Mouse (Mus musculus) CH12F3 (cell line): ENCODE results near the gene Itga1.

ENCODE experiments used
- in situ Hi-C: fragments of 300-500 bp; cut with MboI; formaldehyde crosslinking; loops from 2 replicates; pipeline ENCODE4 v1.14.3; 2020; ENCODE audit warnings: low sequenced_read_pairs

Gene Itga1

GRCm38 (mm10) chr13:115101355-115102191 is at the start of gene Itga1, which contains the start of gene Gm49395:
Gene Itga1, minus strand, starts transcription at chr13:115101964.
Gene Gm49395, minus strand, starts transcription at chr13:115101921.
- in situ Hi-C loops = no loop called here

- in situ Hi-C loops = no loop called here
Measured at GRCm38 (mm10) chr13:115150602-115151001, 48.8 kb upstream of the Itga1 start.

GRCm38 (mm10) chr13:115149849-115150248 is 48.1 kb upstream of the Itga1 start:
- in situ Hi-C loops = no loop called here

- in situ Hi-C loops = no loop called here
Measured at GRCm38 (mm10) chr13:115143575-115143974, 41.8 kb upstream of the Itga1 start.

DNA sequence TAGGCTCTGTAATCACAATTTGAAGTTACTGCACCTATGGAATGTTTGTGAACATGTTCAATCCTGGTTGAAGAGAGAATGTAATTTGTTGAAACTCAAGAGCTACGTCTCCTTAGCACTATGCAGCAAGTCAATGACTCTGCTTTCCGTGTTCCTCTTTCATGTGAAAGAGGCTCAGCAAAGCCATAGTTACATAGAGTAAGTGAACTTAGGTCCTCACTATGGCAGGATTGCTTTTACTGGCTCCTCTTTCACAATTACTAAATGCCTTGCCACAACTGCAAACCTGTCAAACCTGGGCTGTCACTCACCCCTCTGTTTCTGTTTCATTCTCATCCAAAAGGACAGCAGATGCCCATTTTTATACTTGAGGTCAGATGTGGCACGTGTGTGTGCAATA is 40.3 kb upstream of the Itga1 start:
- in situ Hi-C loops = no loop called here

DNA sequence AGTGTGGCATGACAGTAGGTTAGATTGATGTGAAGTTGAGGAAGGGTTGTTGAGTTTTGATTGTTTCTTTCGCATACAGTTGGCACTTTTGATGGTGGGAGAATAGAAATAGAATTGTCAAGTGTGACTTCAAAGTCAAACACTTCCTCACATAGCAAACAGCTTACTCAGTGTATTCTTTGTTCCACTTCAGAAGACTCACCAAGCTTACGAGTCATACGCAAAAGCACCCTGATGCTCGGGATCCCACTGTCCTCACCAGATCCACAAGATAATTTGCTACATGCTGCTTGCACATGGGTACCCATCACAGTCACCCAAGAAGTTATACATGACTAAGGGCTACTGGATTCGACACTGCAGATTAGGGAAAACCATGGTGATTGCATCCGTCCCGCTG is 36.7 kb upstream of the Itga1 start:
- in situ Hi-C loops = no loop called here

GRCm38 (mm10) chr13:115136761-115137160 is 35.0 kb upstream of the Itga1 start:
- in situ Hi-C loops = no loop called here

GRCm38 (mm10) chr13:115132435-115132834 is 30.7 kb upstream of the Itga1 start:
- in situ Hi-C loops = no loop called here

DNA sequence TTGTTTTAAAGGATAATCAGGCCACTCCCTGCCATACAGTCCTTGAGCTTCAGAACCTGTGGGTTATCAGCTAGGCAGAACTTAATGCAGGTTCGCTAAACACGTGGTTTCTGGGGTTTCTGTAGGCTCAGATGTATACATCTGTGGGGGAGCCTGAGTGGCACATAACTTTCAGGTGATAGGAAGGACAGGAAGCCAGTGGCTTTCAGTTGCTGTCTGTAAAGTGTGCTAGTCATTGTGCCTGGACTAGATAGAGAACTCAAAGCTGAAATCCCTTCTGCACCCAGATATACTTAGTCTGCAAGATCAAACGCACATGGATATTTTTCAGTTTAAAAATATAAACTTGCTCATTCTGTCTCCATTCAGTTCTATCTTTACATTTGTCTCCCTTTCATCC is 29.6 kb upstream of the Itga1 start:
- in situ Hi-C loops = no loop called here

GRCm38 (mm10) chr13:115130035-115130434 is 28.3 kb upstream of the Itga1 start:
- in situ Hi-C loops = no loop called here

DNA sequence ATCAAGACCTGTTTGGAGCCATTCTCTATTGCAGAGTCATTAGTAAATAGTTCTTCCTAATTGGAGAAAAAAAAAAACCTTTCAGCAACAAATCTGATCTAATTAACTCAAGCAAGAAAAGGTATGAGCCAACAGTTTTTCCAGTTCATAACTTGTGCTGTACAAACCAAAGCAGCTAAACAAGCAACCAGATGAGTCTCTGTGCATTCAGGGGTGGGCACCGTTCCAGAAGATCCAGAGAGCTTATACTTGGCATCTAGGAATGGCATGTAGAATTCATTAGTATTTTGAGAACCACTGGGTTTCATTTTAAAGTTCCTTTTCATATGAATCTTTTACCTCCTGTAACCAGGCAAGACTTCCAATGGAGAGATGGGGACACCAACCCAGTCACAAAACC is 26.1 kb upstream of the Itga1 start:
- in situ Hi-C loops = no loop called here

DNA sequence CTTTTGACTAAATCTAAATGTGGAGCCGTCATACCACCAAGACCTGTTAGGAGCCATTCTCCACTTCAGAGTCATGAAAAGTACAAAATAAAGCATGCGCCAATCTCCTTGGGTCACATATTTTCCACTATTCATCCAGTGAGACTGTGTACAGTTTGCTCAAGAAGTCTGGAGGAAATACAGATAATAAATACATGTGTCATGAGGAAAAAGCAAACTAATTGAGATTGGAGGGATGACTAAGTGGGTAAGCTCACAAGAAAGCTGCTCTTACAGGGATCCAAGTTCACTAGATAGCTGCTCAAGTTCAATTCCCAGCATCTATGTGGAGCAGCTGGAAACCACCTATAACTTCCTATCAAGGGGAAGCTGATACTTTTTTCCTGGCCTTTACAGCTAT is 24.8 kb upstream of the Itga1 start:
- in situ Hi-C loops = no loop called here

DNA sequence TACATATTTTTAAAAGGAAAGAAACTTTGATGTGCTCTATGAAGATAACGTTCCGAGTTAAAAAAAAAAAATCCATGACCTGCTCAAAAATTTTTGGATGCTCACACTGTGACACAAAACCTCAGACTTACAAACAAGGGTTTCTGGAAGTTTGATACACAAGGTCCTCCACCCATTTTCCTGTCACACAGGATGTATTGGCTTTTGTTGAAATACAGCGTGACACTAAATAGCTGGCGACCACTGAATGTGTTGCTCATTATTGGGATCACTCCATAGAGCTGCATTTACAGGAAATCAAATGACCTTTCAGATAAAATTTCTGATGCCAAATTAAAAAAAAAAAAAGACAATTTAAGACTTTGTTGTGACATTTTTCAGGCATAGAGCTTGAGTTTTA is 23.4 kb upstream of the Itga1 start:
- in situ Hi-C loops = no loop called here

- in situ Hi-C loops = no loop called here
Measured at GRCm38 (mm10) chr13:115124521-115124920, 22.8 kb upstream of the Itga1 start.

GRCm38 (mm10) chr13:115118756-115119155 is 17.0 kb upstream of the Itga1 start:
- in situ Hi-C loops = no loop called here

- in situ Hi-C loops = no loop called here
Measured at GRCm38 (mm10) chr13:115118195-115118594, 16.4 kb upstream of the Itga1 start.

GRCm38 (mm10) chr13:115116930-115117621 is 15.3 kb upstream of the Itga1 start:
- in situ Hi-C loops = no loop called here

DNA sequence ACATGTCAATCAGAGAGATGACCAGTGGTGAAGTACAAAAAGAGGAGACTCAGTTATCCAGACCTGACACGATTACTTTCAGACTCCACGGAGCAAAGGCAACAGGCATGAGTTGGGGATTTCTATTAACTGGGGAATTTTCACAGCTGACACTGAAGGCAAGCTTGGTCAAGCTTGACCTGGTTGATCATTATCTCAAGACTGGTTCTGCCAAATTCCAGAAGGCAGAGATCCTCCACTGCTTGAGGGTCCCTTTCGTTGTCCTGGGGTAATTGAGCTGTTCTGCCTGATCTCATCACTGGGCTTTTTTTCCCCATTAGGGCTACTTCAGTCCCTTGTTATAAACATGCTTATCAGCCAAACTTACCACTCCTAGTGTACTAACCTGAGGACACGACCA is 7.9 kb upstream of the Itga1 start:
- in situ Hi-C loops = no loop called here

GRCm38 (mm10) chr13:115107436-115107835 is 5.7 kb upstream of the Itga1 start:
- in situ Hi-C loops = no loop called here

DNA sequence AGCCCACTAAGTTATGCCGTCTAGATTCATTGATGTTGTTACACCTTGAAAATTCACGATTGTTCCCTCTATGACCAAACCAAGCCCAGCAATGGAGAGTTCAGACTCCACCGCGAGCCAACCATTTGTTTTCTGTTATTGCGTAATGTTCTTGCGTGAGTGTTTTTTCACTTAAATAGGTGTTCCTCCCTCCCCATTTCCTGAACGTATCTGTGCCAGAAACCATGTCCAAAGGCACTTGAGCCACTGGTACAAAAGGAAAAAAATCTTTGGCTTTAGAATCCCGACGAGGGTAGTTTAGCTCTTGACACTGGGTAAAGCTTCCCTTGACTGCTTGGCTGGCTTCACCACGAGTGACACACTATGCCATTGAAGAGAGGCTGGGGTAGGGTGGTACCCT is 4.4 kb upstream of the Itga1 start:
- in situ Hi-C loops = no loop called here

DNA sequence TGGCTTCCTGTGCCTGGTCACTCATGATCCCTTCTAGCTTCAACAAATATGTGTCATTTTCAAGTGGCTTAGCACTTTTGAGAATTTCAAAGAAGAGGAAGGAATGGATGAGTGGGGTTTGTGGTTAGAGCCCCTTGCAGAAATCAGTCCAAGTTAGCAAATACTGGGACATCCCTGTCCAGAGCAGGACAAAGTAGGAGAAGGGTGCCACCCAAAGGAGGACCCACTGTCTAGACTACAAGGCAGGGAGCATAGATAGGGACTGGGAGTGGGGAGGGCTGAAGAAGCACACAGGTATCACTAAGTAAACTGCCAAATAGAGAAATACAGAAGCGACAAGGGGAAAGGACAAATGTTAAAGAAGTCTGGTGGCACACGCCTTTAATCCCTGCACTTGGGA is 990 bp upstream of the Itga1 start:
- in situ Hi-C loops = no loop called here
